In genomic region chr3:55778764-55779730, GRCm38 (mm10) we compare ENCODE assay signal across 15 mouse cellular contexts. TPM values are rescaled to one million over a fixed set of nuclear protein-coding genes. Genes with fewer than 3 reads are reported as not detected.
A peak's percentile ranks its signal among the peaks of the same experiment; 100 is the strongest.
DNase-seq lines count a peak whose midpoint lies in the region; ATAC-seq and TF ChIP-seq lines count a peak whose summit lies in the region.
"Had no signal": no experiment of that assay in that cellular context is flagged by ENCODE, and none has a peak within 500 bp of the region (broad histone marks: within the 10 kb centered on the region; RNA-seq: fewer than 3 reads in every experiment).

No protein-coding gene starts in this region.

- intact Hi-C loops in heart, postnatal 25 days (cut with DNase I): no loop called here

- 49% methylated on average over 8 of the region's 8 CpGs for WGBS in forebrain, postnatal 0 days
- 26% methylated on average over 8 of the region's 8 CpGs for WGBS in forebrain, embryonic 15.5 days
- WGBS in embryonic facial prominence, embryonic 15.5 days: 43% methylated on average over 8 of the region's 8 CpGs
- 17% methylated on average over 8 of the region's 8 CpGs for WGBS in midbrain, embryonic 14.5 days
- 88% methylated on average over 8 of the region's 8 CpGs for WGBS in lung, adult 2 months

- peaks cover 11% of the 10 kb centered on the region; the same call in 1 of the 2 replicates for H3K36me3 ChIP-seq in forebrain, postnatal 0 days (ENCODE audit: insufficient read depth)
- no peaks in the 10 kb centered on the region for H3K36me3 ChIP-seq in forebrain, embryonic 15.5 days
- no peaks in the 10 kb centered on the region for H3K36me3 ChIP-seq in embryonic facial prominence, embryonic 15.5 days
- no peaks in the 10 kb centered on the region for H3K36me3 ChIP-seq in midbrain, embryonic 14.5 days (ENCODE audit: control insufficient read depth, insufficient read depth, low read length)
- H3K36me3 ChIP-seq: heart, embryonic 13.5 days; liver, embryonic 12.5 days had no signal

- ATAC-seq in forebrain, postnatal 0 days: no peak
- no peak for ATAC-seq in forebrain, embryonic 15.5 days (replicated peaks)
- no peak for ATAC-seq in embryonic facial prominence, embryonic 15.5 days (ENCODE audit: insufficient number of reproducible peaks, low FRiP score, low TSS enrichment, low read depth)
- ATAC-seq in midbrain, embryonic 14.5 days (ENCODE audit: low FRiP score, low TSS enrichment): no peak
- ATAC-seq: liver, embryonic 12.5 days had no signal

- no peaks in the 10 kb centered on the region for H3K4me1 ChIP-seq in forebrain, postnatal 0 days (ENCODE audit: insufficient read depth)
- H3K4me1 ChIP-seq in forebrain, embryonic 15.5 days: peaks cover 41% of the 10 kb centered on the region
- H3K4me1 ChIP-seq in embryonic facial prominence, embryonic 15.5 days: peaks cover 22% of the 10 kb centered on the region
- H3K4me1 ChIP-seq in midbrain, embryonic 14.5 days (ENCODE audit: control insufficient read depth, insufficient read depth, low read length): peaks cover 54% of the 10 kb centered on the region
- H3K4me1 ChIP-seq in lung, adult 2 months (ENCODE audit: control insufficient read depth, insufficient read depth, low read length): no peaks in the 10 kb centered on the region

- TF ChIP-seq CTCF in forebrain, postnatal 0 days (IDR thresholded peaks at IDR 0.05; ENCODE audit: low read depth): no peak
- TF ChIP-seq CTCF in lung, adult 2 months (IDR thresholded peaks at IDR 0.05; ENCODE audit: insufficient read depth, low read length): no peak

- no peak for TF ChIP-seq POLR2A in lung, adult 2 months (IDR thresholded peaks at IDR 0.05; ENCODE audit: borderline replicate concordance, extremely low read depth, low read depth, low read length)

- no peaks in the 10 kb centered on the region for H3K9me3 ChIP-seq in forebrain, postnatal 0 days (ENCODE audit: low read length)
- H3K9me3 ChIP-seq in forebrain, embryonic 15.5 days: no peaks in the 10 kb centered on the region
- no peaks in the 10 kb centered on the region for H3K9me3 ChIP-seq in embryonic facial prominence, embryonic 15.5 days (replicated peaks)
- H3K9me3 ChIP-seq in midbrain, embryonic 14.5 days (ENCODE audit: control insufficient read depth, low read length): no peaks in the 10 kb centered on the region
- H3K9me3 ChIP-seq: heart, embryonic 13.5 days; liver, embryonic 12.5 days had no signal

- no peak overlapping the region for H3K9ac ChIP-seq in forebrain, postnatal 0 days
- no peak overlapping the region for H3K9ac ChIP-seq in forebrain, embryonic 15.5 days (replicated peaks)
- H3K9ac ChIP-seq in embryonic facial prominence, embryonic 15.5 days: no peak overlapping the region
- peak overlapping the region; percentile 46; the same call in 1 of the 2 replicates for H3K9ac ChIP-seq in midbrain, embryonic 14.5 days (replicated peaks; ENCODE audit: low read length)
- H3K9ac ChIP-seq: heart, embryonic 13.5 days; liver, embryonic 12.5 days had no signal

- H3K4me3 ChIP-seq in forebrain, postnatal 0 days (ENCODE audit: low read depth, low read length): no peak overlapping the region
- no peak overlapping the region for H3K4me3 ChIP-seq in forebrain, embryonic 15.5 days
- no peak overlapping the region for H3K4me3 ChIP-seq in embryonic facial prominence, embryonic 15.5 days (replicated peaks)
- peak overlapping the region; percentile 14; the same call in 1 of the 2 replicates for H3K4me3 ChIP-seq in midbrain, embryonic 14.5 days (replicated peaks; ENCODE audit: low read depth, low read length)
- no peak overlapping the region for H3K4me3 ChIP-seq in lung, adult 2 months (replicated peaks; ENCODE audit: extremely low read depth, low read depth, low read length)
- H3K4me3 ChIP-seq: erythroblast, embryonic 14.5 days; liver, embryonic 12.5 days had no signal

- peaks cover 33% of the 10 kb centered on the region for H3K27me3 ChIP-seq in forebrain, postnatal 0 days (ENCODE audit: insufficient read depth, low read length)
- H3K27me3 ChIP-seq in forebrain, embryonic 15.5 days: peaks cover 43% of the 10 kb centered on the region
- peaks cover 14% of the 10 kb centered on the region for H3K27me3 ChIP-seq in embryonic facial prominence, embryonic 15.5 days
- no peaks in the 10 kb centered on the region for H3K27me3 ChIP-seq in midbrain, embryonic 14.5 days (ENCODE audit: control insufficient read depth, insufficient read depth, low read length)

- H3K4me2 ChIP-seq in forebrain, postnatal 0 days (ENCODE audit: low read depth): no peak overlapping the region
- H3K4me2 ChIP-seq in forebrain, embryonic 15.5 days (replicated peaks): no peak overlapping the region
- H3K4me2 ChIP-seq in embryonic facial prominence, embryonic 15.5 days (replicated peaks): peak overlapping the region; percentile 19; the same call in 1 of the 2 replicates
- H3K4me2 ChIP-seq in midbrain, embryonic 14.5 days (ENCODE audit: low read length): peak overlapping the region; percentile 84

- DNase-seq in forebrain, postnatal 0 days: peak; percentile 32
- DNase-seq in cerebellum, adult 18-20 months: peak; percentile 56 to 74
- peak; percentile 69 for DNase-seq in midbrain, embryonic 14.5 days
- DNase-seq in adrenal gland, postnatal 25 days: no peak
- no peak for DNase-seq in heart, postnatal 25 days (ENCODE audit: low spot score)
- no peak for DNase-seq in lung, adult 2 months
- DNase-seq: B cell, adult 2 months; kidney, adult 11 months; thymus, postnatal 36 days had no signal

- no peak overlapping the region for H3K27ac ChIP-seq in forebrain, postnatal 0 days (ENCODE audit: low read depth, low read length)
- H3K27ac ChIP-seq in forebrain, embryonic 15.5 days (replicated peaks): no peak overlapping the region
- peak overlapping the region; percentile 61; the same call in 1 of the 2 replicates for H3K27ac ChIP-seq in embryonic facial prominence, embryonic 15.5 days (replicated peaks)
- peak overlapping the region; percentile 88 for H3K27ac ChIP-seq in midbrain, embryonic 14.5 days (replicated peaks; ENCODE audit: low read depth, low read length)
- H3K27ac ChIP-seq: heart, embryonic 13.5 days; liver, embryonic 12.5 days; macrophage had no signal

RNA-seq across cellular contexts. Expression of gene Mab21l1, which starts 3.3 kb away (rescaled TPM):
- total RNA-seq in forebrain, postnatal 0 days (2014; rRNA removed): 8.9 and 16.9 TPM in 2 replicates
- 10.0 and 13.5 TPM in 2 replicates for polyA plus RNA-seq in forebrain, postnatal 0 days (2015; fragmentation: Nextera tagmentation; extraction: Ambion mirVana)
- 16.8 and 17.8 TPM in 2 replicates for polyA plus RNA-seq in forebrain, embryonic 15.5 days (2015; fragmentation: Nextera tagmentation; extraction: Ambion mirVana)
- polyA plus RNA-seq in embryonic facial prominence, embryonic 15.5 days (2015; fragmentation: Nextera tagmentation; extraction: Ambion mirVana): 35.5 and 38.1 TPM in 2 replicates
- 218 and 237 TPM in 2 replicates for polyA plus RNA-seq in midbrain, embryonic 14.5 days (2014; fragmentation: Nextera tagmentation; extraction: Ambion mirVana)
- total RNA-seq in adrenal gland, postnatal 25 days (2021): 1.6 and 1.9 TPM in 2 replicates
- total RNA-seq in heart, postnatal 25 days (2021): not detected
- polyA plus RNA-seq in lung, adult 2 months (2012; rRNA removed): 0.04 TPM in 1 of 2 replicates, not detected in the other
- polyA plus RNA-seq: erythroblast, embryonic 14.5 days; macrophage had no signal

Comparison
In these comparisons a context has a peak if more than half of its experiments do, and no peak if none do; other contexts are left out.
1. DNase-seq: peak in forebrain, postnatal 0 days (single experiment), cerebellum, adult 18-20 months (2 of 2) and midbrain, embryonic 14.5 days (single experiment); none in adrenal gland, postnatal 25 days (single experiment), heart, postnatal 25 days (single experiment) and lung, adult 2 months (single experiment).
2. H3K27ac ChIP-seq: peak in embryonic facial prominence, embryonic 15.5 days (single experiment) and midbrain, embryonic 14.5 days (single experiment); none in forebrain, postnatal 0 days (single experiment) and forebrain, embryonic 15.5 days (single experiment).
3. H3K4me2 ChIP-seq: peak in embryonic facial prominence, embryonic 15.5 days (single experiment) and midbrain, embryonic 14.5 days (single experiment); none in forebrain, postnatal 0 days (single experiment) and forebrain, embryonic 15.5 days (single experiment).
4. RNA of gene Mab21l1, which starts 3.3 kb away (polyA plus RNA-seq): 218 to 237 TPM in midbrain, embryonic 14.5 days, 35.5 to 38.1 TPM in embryonic facial prominence, embryonic 15.5 days, 16.8 to 17.8 TPM in forebrain, embryonic 15.5 days and 10.0 to 13.5 TPM in forebrain, postnatal 0 days; 0.04 TPM in lung, adult 2 months; every median in the first group is over 10 times any median in the second.